Mouse (Mus musculus) spleen, adult 18-20 months (tissue): Measurements from ENCODE around the gene Prss30.

Experiments
- DNase-seq, 2 experiments: peaks; one replicate each; pipeline ENCODE4 v3.0.0; 2022; ENCODE audit warnings: mixed read lengths in 2 of 2

Gene Prss30

GRCm38 (mm10) chr17:23980297-23980909, at the start of gene Prss30:
Gene Prss30 (minus strand): TSS chr17:23980566.
- no peak for DNase-seq

GRCm38 (mm10) chr17:24029477-24029876, 49.1 kb upstream of the Prss30 start:
- no peak for DNase-seq

- no peak for DNase-seq
Observed at GRCm38 (mm10) chr17:24021375-24022199, 41.2 kb upstream of the Prss30 start.

- DNase-seq: no peak
Observed at GRCm38 (mm10) chr17:24020696-24021095, 40.3 kb upstream of the Prss30 start.

GRCm38 (mm10) chr17:24015727-24016126, 35.4 kb upstream of the Prss30 start:
- DNase-seq: no peak

GRCm38 (mm10) chr17:24014433-24014965, 34.1 kb upstream of the Prss30 start:
- no peak for DNase-seq

GRCm38 (mm10) chr17:24012921-24013320, 32.6 kb upstream of the Prss30 start:
- DNase-seq: no peak

GRCm38 (mm10) chr17:24009617-24010016, 29.3 kb upstream of the Prss30 start:
- DNase-seq: no peak

GRCm38 (mm10) chr17:24008105-24008504, 27.7 kb upstream of the Prss30 start:
- DNase-seq: no peak

- DNase-seq: no peak
Observed at GRCm38 (mm10) chr17:24007391-24007790, 27.0 kb upstream of the Prss30 start.

- DNase-seq: no peak
Observed at GRCm38 (mm10) chr17:24006930-24007329, 26.6 kb upstream of the Prss30 start.

GRCm38 (mm10) chr17:24005049-24005448, 24.7 kb upstream of the Prss30 start:
- DNase-seq: no peak

GRCm38 (mm10) chr17:24004071-24004665, 23.8 kb upstream of the Prss30 start:
- DNase-seq: no peak

- DNase-seq: no peak
Observed at GRCm38 (mm10) chr17:24000404-24000803, 20.0 kb upstream of the Prss30 start.

- DNase-seq: no peak
Observed at GRCm38 (mm10) chr17:23998383-23998782, 18.0 kb upstream of the Prss30 start.

GRCm38 (mm10) chr17:23997901-23998300, 17.5 kb upstream of the Prss30 start, which contains the start of gene Prss22:
Gene Prss22 (minus strand): TSS chr17:23998100.
- DNase-seq: no peak

GRCm38 (mm10) chr17:23995421-23995820, 15.1 kb upstream of the Prss30 start:
- no peak for DNase-seq

- DNase-seq: no peak
Observed at GRCm38 (mm10) chr17:23994667-23995066, 14.3 kb upstream of the Prss30 start.

- DNase-seq: peak; percentile 70 to 88
Observed at GRCm38 (mm10) chr17:23993559-23994428, 13.4 kb upstream of the Prss30 start.

GRCm38 (mm10) chr17:23992789-23993553, 12.6 kb upstream of the Prss30 start:
- DNase-seq: no peak

GRCm38 (mm10) chr17:23989802-23990201, 9.4 kb upstream of the Prss30 start:
- DNase-seq: no peak

- no peak for DNase-seq
Observed at GRCm38 (mm10) chr17:23984989-23985388, 4.6 kb upstream of the Prss30 start.
